23 mouse cellular contexts compared by ENCODE assay signal in genomic region chr5:36841701-36842100, GRCm38 (mm10). TPM values are rescaled to one million over a fixed set of nuclear protein-coding genes. Genes with fewer than 3 reads are reported as not detected.
DNase-seq lines count a peak whose midpoint lies in the region; ATAC-seq and TF ChIP-seq lines count a peak whose summit lies in the region.
"Had no signal": no experiment of that assay in that cellular context is flagged by ENCODE, and none has a peak within 500 bp of the region (broad histone marks: within the 10 kb centered on the region; RNA-seq: fewer than 3 reads in every experiment).

No protein-coding gene starts in this region.

- no peak for TF ChIP-seq CTCF in forebrain, postnatal 0 days (IDR thresholded peaks at IDR 0.05; ENCODE audit: low read depth)

- no peak overlapping the region for H3K4me3 ChIP-seq in forebrain, embryonic 16.5 days (replicated peaks; ENCODE audit: low read length)
- no peak overlapping the region for H3K4me3 ChIP-seq in forebrain, postnatal 0 days (ENCODE audit: low read depth, low read length)
- no peak overlapping the region for H3K4me3 ChIP-seq in midbrain, embryonic 11.5 days (ENCODE audit: low read depth, low read length)
- H3K4me3 ChIP-seq: embryonic facial prominence, embryonic 12.5 days; heart, embryonic 10.5 days; hindbrain, embryonic 13.5 days had no signal

- no peaks in the 10 kb centered on the region for H3K27me3 ChIP-seq in forebrain, embryonic 16.5 days (replicated peaks; ENCODE audit: control insufficient read depth, insufficient read depth, low read length)
- no peaks in the 10 kb centered on the region for H3K27me3 ChIP-seq in forebrain, postnatal 0 days (ENCODE audit: insufficient read depth, low read length)
- no peaks in the 10 kb centered on the region for H3K27me3 ChIP-seq in midbrain, embryonic 11.5 days (ENCODE audit: control insufficient read depth, insufficient read depth, low read length)
- H3K27me3 ChIP-seq: embryonic facial prominence, embryonic 12.5 days; hindbrain, embryonic 13.5 days had no signal

- WGBS in forebrain, embryonic 16.5 days = 76% methylated on average over 1 of the region's 1 CpGs
- WGBS in forebrain, postnatal 0 days = 64% methylated on average over 1 of the region's 1 CpGs
- 73% methylated on average over 1 of the region's 1 CpGs for WGBS in midbrain, embryonic 11.5 days

- H3K36me3 ChIP-seq in forebrain, embryonic 16.5 days (ENCODE audit: control insufficient read depth, insufficient read depth) = no peaks in the 10 kb centered on the region
- H3K36me3 ChIP-seq in forebrain, postnatal 0 days (ENCODE audit: insufficient read depth) = no peaks in the 10 kb centered on the region
- no peaks in the 10 kb centered on the region for H3K36me3 ChIP-seq in midbrain, embryonic 11.5 days (ENCODE audit: control insufficient read depth, insufficient read depth, low read length)
- H3K36me3 ChIP-seq: embryonic facial prominence, embryonic 12.5 days; heart, embryonic 10.5 days; hindbrain, embryonic 13.5 days had no signal

- H3K4me1 ChIP-seq in forebrain, embryonic 16.5 days (replicated peaks; ENCODE audit: control insufficient read depth, insufficient read depth, low read length) = no peaks in the 10 kb centered on the region; the same call in 1 of the 2 replicates
- H3K4me1 ChIP-seq in forebrain, postnatal 0 days (ENCODE audit: insufficient read depth) = no peaks in the 10 kb centered on the region
- H3K4me1 ChIP-seq in midbrain, embryonic 11.5 days (ENCODE audit: control insufficient read depth, insufficient read depth, low read length) = no peaks in the 10 kb centered on the region
- H3K4me1 ChIP-seq: embryonic facial prominence, embryonic 12.5 days; heart, embryonic 10.5 days had no signal

- H3K9ac ChIP-seq in forebrain, embryonic 16.5 days (replicated peaks; ENCODE audit: low read depth, low read length) = no peak overlapping the region
- H3K9ac ChIP-seq in forebrain, postnatal 0 days = no peak overlapping the region
- H3K9ac ChIP-seq in midbrain, embryonic 11.5 days (ENCODE audit: low read length) = no peak overlapping the region
- H3K9ac ChIP-seq: embryonic facial prominence, embryonic 12.5 days; hindbrain, embryonic 13.5 days had no signal

- no peaks in the 10 kb centered on the region for H3K9me3 ChIP-seq in forebrain, embryonic 16.5 days (ENCODE audit: control insufficient read depth, low read length)
- H3K9me3 ChIP-seq in forebrain, postnatal 0 days (ENCODE audit: low read length) = no peaks in the 10 kb centered on the region
- H3K9me3 ChIP-seq in midbrain, embryonic 11.5 days (ENCODE audit: control insufficient read depth, low read length) = no peaks in the 10 kb centered on the region
- H3K9me3 ChIP-seq: embryonic facial prominence, embryonic 12.5 days; heart, embryonic 10.5 days; hindbrain, embryonic 13.5 days had no signal

- peak overlapping the region; percentile 58 for H3K27ac ChIP-seq in forebrain, embryonic 16.5 days (ENCODE audit: low read length)
- no peak overlapping the region for H3K27ac ChIP-seq in forebrain, postnatal 0 days (ENCODE audit: low read depth, low read length)
- H3K27ac ChIP-seq in midbrain, embryonic 11.5 days (ENCODE audit: low read depth, low read length) = no peak overlapping the region
- H3K27ac ChIP-seq: embryonic facial prominence, embryonic 12.5 days; heart, embryonic 10.5 days; hindbrain, embryonic 13.5 days; hindbrain, postnatal 0 days had no signal

- ATAC-seq in forebrain, embryonic 16.5 days = no peak
- ATAC-seq in forebrain, postnatal 0 days = no peak
- ATAC-seq in midbrain, embryonic 11.5 days (ENCODE audit: low FRiP score) = no peak
- ATAC-seq: activated CD4-positive, CD25-positive, alpha-beta regulatory T cell, adult 4 months; forebrain, embryonic 14.5 days; hindbrain, postnatal 0 days had no signal

- no peak overlapping the region for H3K4me2 ChIP-seq in forebrain, embryonic 16.5 days (ENCODE audit: low read length)
- H3K4me2 ChIP-seq in forebrain, postnatal 0 days (ENCODE audit: low read depth) = no peak overlapping the region
- H3K4me2 ChIP-seq in midbrain, embryonic 11.5 days = no peak overlapping the region
- H3K4me2 ChIP-seq: embryonic facial prominence, embryonic 12.5 days; hindbrain, embryonic 13.5 days had no signal

- DNase-seq in forebrain, postnatal 0 days = no peak
- peak; percentile 72 for DNase-seq in 3T3-L1 (ENCODE audit: low read depth, low spot score)
- DNase-seq in NIH3T3 (ENCODE audit: low read depth) = peak; percentile 80
- DNase-seq in telencephalon, adult 2 months (ENCODE audit: low read depth, low spot score) = peak; percentile 46
- DNase-seq in midbrain, embryonic 11.5 days (ENCODE audit: low spot score, missing footprints) = no peak
- DNase-seq: adrenal gland, adult 2 months; adrenal gland, postnatal 25 days; cerebellum, adult 2 months; cerebellum, postnatal 10 days; embryo, embryonic 11 days; gastrocnemius, postnatal 36 days; heart, adult 11 months; heart, postnatal 10 days; kidney, adult 11 months had no signal

RNA-seq across cellular contexts. Expression of gene Man2b2, which starts 11.2 kb away (rescaled TPM):
- polyA plus RNA-seq in forebrain, embryonic 16.5 days (2015; fragmentation: Nextera tagmentation; extraction: Ambion mirVana) = 7.2 and 7.3 TPM in 2 replicates
- total RNA-seq in forebrain, postnatal 0 days (2014; rRNA removed) = 10.8 and 13.9 TPM in 2 replicates
- 10.3 and 12.7 TPM in 2 replicates for polyA plus RNA-seq in forebrain, postnatal 0 days (2015; fragmentation: Nextera tagmentation; extraction: Ambion mirVana)
- polyA plus RNA-seq in midbrain, embryonic 11.5 days (2014; fragmentation: Nextera tagmentation; extraction: Ambion mirVana) = 11.9 and 12.4 TPM in 2 replicates

RNA-seq across cellular contexts. Expression of gene Ppp2r2c, which starts 26.6 kb away (rescaled TPM):
- polyA plus RNA-seq in forebrain, embryonic 16.5 days (2015; fragmentation: Nextera tagmentation; extraction: Ambion mirVana) = 34.2 and 38.3 TPM in 2 replicates
- 171 and 177 TPM in 2 replicates for total RNA-seq in forebrain, postnatal 0 days (2014; rRNA removed)
- 75.5 and 96.1 TPM in 2 replicates for polyA plus RNA-seq in forebrain, postnatal 0 days (2015; fragmentation: Nextera tagmentation; extraction: Ambion mirVana)
- 1.2 TPM in 2 replicates for polyA plus RNA-seq in midbrain, embryonic 11.5 days (2014; fragmentation: Nextera tagmentation; extraction: Ambion mirVana)
- total RNA-seq: hematopoietic stem cell, adult 5-6 weeks had no signal
- polyA plus RNA-seq: activated CD4-positive, CD25-positive, alpha-beta regulatory T cell, adult 4 months; heart, embryonic 14.5 days had no signal

RNA-seq across cellular contexts. Expression of gene Mrfap1, which starts 45.1 kb away (rescaled TPM):
- polyA plus RNA-seq in forebrain, embryonic 16.5 days (2015; fragmentation: Nextera tagmentation; extraction: Ambion mirVana) = 284 and 308 TPM in 2 replicates
- 296 and 353 TPM in 2 replicates for total RNA-seq in forebrain, postnatal 0 days (2014; rRNA removed)
- polyA plus RNA-seq in forebrain, postnatal 0 days (2015; fragmentation: Nextera tagmentation; extraction: Ambion mirVana) = 477 and 530 TPM in 2 replicates
- polyA plus RNA-seq in midbrain, embryonic 11.5 days (2014; fragmentation: Nextera tagmentation; extraction: Ambion mirVana) = 615 and 623 TPM in 2 replicates

Comparison
In these comparisons a context has a peak if more than half of its experiments do, and no peak if none do; other contexts are left out.
1. DNase-seq: peak in 3T3-L1 (single experiment), NIH3T3 (single experiment) and telencephalon, adult 2 months (single experiment); none in forebrain, postnatal 0 days (single experiment) and midbrain, embryonic 11.5 days (single experiment).
2. RNA of gene Ppp2r2c, which starts 26.6 kb away (polyA plus RNA-seq): 75.5 to 96.1 TPM in forebrain, postnatal 0 days and 34.2 to 38.3 TPM in forebrain, embryonic 16.5 days; 1.2 TPM in midbrain, embryonic 11.5 days; every median in the first group is over 10 times any median in the second.